Mouse (Mus musculus) erythroblast, embryonic 14.5 days (primary cell): ENCODE measurements at regions not wholly inside any gene's neighbourhood (a gene's known extent, or its start where the extent isn't known, plus 50 kb on each side); places are given as distances from the start of the nearest gene placed in this dataset.

Source experiments
- GATA1 ChIP-seq: IDR thresholded peaks from 2 replicates; pipeline ENCODE4 v1.6.1; 2012; ENCODE audit warnings: low read length, inconsistent platforms, mixed read lengths
- TAL1 ChIP-seq: IDR thresholded peaks from 3 replicates; pipeline ENCODE4 v1.6.1; 2012; ENCODE audit warnings: low read length, inconsistent platforms, mixed read lengths

DNA sequence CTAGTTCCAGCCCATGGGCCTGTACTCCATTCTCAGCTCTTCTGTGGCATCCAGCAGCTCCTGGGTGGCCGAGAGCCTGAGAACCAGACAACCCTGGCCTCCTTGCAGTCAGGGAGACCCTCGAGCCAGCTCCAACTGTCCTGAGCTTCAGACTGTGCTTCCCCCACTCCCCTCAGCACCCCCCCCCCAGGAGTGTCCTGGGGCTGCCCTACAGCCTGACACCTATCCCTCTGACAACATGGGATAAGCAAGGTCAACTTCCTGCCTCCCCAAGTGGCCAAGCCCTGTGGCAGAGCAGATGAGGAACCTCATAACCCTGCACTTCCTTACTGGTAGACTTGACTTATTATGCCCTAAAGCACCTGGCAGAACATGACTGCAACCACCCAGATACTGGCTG, 823.1 kb upstream of the Tenm2 start:
- no peak for TF ChIP-seq GATA1
- no peak for TF ChIP-seq TAL1
